Mouse (Mus musculus) telencephalon, adult 2 months (tissue): ENCODE results near the gene Ero1l.

Experiments
- DNase-seq: peaks from one replicate; pipeline ENCODE4 v3.0.0-alpha.2; 2011; ENCODE audit warnings: low read depth, low spot score

The Ero1l gene

GRCm38 (mm10) chr14:45318426-45319236 lies at the start of gene Ero1l:
Gene Ero1l (minus strand): TSS chr14:45318771.
- DNase-seq = peak; percentile 45

- DNase-seq = no peak
These were observed 46.6 kb upstream of the Ero1l start for GRCm38 (mm10) chr14:45365196-45365587.

- DNase-seq = no peak
These were observed 45.9 kb upstream of the Ero1l start for GRCm38 (mm10) chr14:45364211-45365195.

- peak; percentile 70 for DNase-seq
These were observed 32.6 kb upstream of the Ero1l start, which contains the start of gene Styx for GRCm38 (mm10) chr14:45350931-45351859. Gene Styx (plus strand): TSS chr14:45351093.

GRCm38 (mm10) chr14:45329589-45330181 lies 11.1 kb upstream of the Ero1l start, which contains the start of gene Psmc6:
Gene Psmc6 (plus strand): TSS chr14:45329788.
- DNase-seq = peak; percentile 92

GRCm38 (mm10) chr14:45329018-45329588 lies 10.5 kb upstream of the Ero1l start:
- no peak for DNase-seq

GRCm38 (mm10) chr14:45328072-45328713 lies 9.6 kb upstream of the Ero1l start:
- DNase-seq = no peak

GRCm38 (mm10) chr14:45325471-45325870 lies 6.9 kb upstream of the Ero1l start:
- DNase-seq = no peak

GRCm38 (mm10) chr14:45323320-45323719 lies 4.7 kb upstream of the Ero1l start:
- DNase-seq = no peak

- no peak for DNase-seq
These were observed 3.9 kb upstream of the Ero1l start for GRCm38 (mm10) chr14:45322450-45322849.

- peak; percentile 33 for DNase-seq
These were observed 3.1 kb upstream of the Ero1l start for GRCm38 (mm10) chr14:45321622-45322021.

GRCm38 (mm10) chr14:45321067-45321466 lies 2.5 kb upstream of the Ero1l start:
- DNase-seq = no peak

GRCm38 (mm10) chr14:45320111-45320510 lies 1.5 kb upstream of the Ero1l start:
- no peak for DNase-seq

- DNase-seq = no peak
These were observed 653 bp upstream of the Ero1l start for GRCm38 (mm10) chr14:45319237-45319610.

- DNase-seq = no peak
These were observed 605 bp downstream of the Ero1l start for GRCm38 (mm10) chr14:45317921-45318411.

GRCm38 (mm10) chr14:45316927-45317326 lies 1.6 kb downstream of the Ero1l start:
- DNase-seq = no peak

- no peak for DNase-seq
These were observed 8.5 kb downstream of the Ero1l start for GRCm38 (mm10) chr14:45310101-45310500.

GRCm38 (mm10) chr14:45309646-45310045 lies 8.9 kb downstream of the Ero1l start:
- no peak for DNase-seq

GRCm38 (mm10) chr14:45307630-45308328 lies 10.8 kb downstream of the Ero1l start:
- DNase-seq = no peak
